Mouse (Mus musculus): ENCODE data around the gene Stxbp4. TPM values are rescaled to one million over a fixed set of nuclear protein-coding genes. Genes with fewer than 3 reads are reported as not detected.

Stxbp4 gene
- polyA plus RNA-seq, 1 experiment from 2014 or later, result 26.5 TPM

- Histone ChIP-seq H3K36me3 (ENCODE audit: insufficient read depth) (peaks cover 24% of the 10 kb centered on the region; the same call in 1 of the 2 replicates), H3K4me1 (ENCODE audit: insufficient read depth) (no peaks in the 10 kb centered on the region), H3K9ac (no peak overlapping the region), H3K9me3 (ENCODE audit: low read depth, low read length) (no peaks in the 10 kb centered on the region), H3K27ac (ENCODE audit: low read depth) (no peak overlapping the region), H3K4me2 (no peak overlapping the region), H3K27me3 (ENCODE audit: insufficient read depth, low read length) (no peaks in the 10 kb centered on the region), H3K4me3 (ENCODE audit: low read depth, low read length) (no peak overlapping the region)
- WGBS, result 74% methylated on average over 5 of the region's 5 CpGs
- peak; percentile 85 for ATAC-seq (ENCODE audit: insufficient read depth)
- no peak for TF ChIP-seq CTCF (IDR thresholded peaks at IDR 0.05; ENCODE audit: low read depth)
- peak; percentile 35 for DNase-seq
Observed at GRCm38 (mm10) chr11:90678582-90678981, 40.7 kb upstream of the Stxbp4 start.

GRCm38 (mm10) chr11:90677771-90678288 is 39.9 kb upstream of the Stxbp4 start:
- no peak for DNase-seq
- no peak for ATAC-seq (ENCODE audit: insufficient read depth)
- WGBS, result 73% methylated on average over 8 of the region's 8 CpGs
- Histone ChIP-seq H3K4me3 (ENCODE audit: low read depth, low read length) (no peak overlapping the region), H3K4me1 (ENCODE audit: insufficient read depth) (no peaks in the 10 kb centered on the region), H3K4me2 (no peak overlapping the region), H3K9ac (no peak overlapping the region), H3K9me3 (ENCODE audit: low read depth, low read length) (no peaks in the 10 kb centered on the region), H3K27me3 (ENCODE audit: insufficient read depth, low read length) (no peaks in the 10 kb centered on the region), H3K36me3 (ENCODE audit: insufficient read depth) (peaks cover 19% of the 10 kb centered on the region; the same call in 1 of the 2 replicates), H3K27ac (ENCODE audit: low read depth) (no peak overlapping the region)
- no peak for TF ChIP-seq CTCF (IDR thresholded peaks at IDR 0.05; ENCODE audit: low read depth)

- Histone ChIP-seq H3K4me1 (ENCODE audit: insufficient read depth) (no peaks in the 10 kb centered on the region), H3K27ac (ENCODE audit: low read depth) (no peak overlapping the region), H3K36me3 (ENCODE audit: insufficient read depth) (peaks cover 14% of the 10 kb centered on the region; the same call in 1 of the 2 replicates), H3K9ac (no peak overlapping the region), H3K9me3 (ENCODE audit: low read depth, low read length) (no peaks in the 10 kb centered on the region), H3K27me3 (ENCODE audit: insufficient read depth, low read length) (no peaks in the 10 kb centered on the region), H3K4me3 (ENCODE audit: low read depth, low read length) (no peak overlapping the region), H3K4me2 (no peak overlapping the region; the same call in 1 of the 2 replicates)
- no peak for TF ChIP-seq CTCF (IDR thresholded peaks at IDR 0.05; ENCODE audit: low read depth)
- ATAC-seq (ENCODE audit: insufficient read depth), result no peak
- WGBS, result 91% methylated on average over 7 of the region's 7 CpGs
- DNase-seq, result no peak
Observed at GRCm38 (mm10) chr11:90677027-90677426, 39.1 kb upstream of the Stxbp4 start.

GRCm38 (mm10) chr11:90675479-90676110 is 37.7 kb upstream of the Stxbp4 start:
- ATAC-seq (ENCODE audit: insufficient read depth), result peak; percentile 25; the same call in 1 of the 2 replicates
- Histone ChIP-seq H3K4me1 (ENCODE audit: insufficient read depth) (no peaks in the 10 kb centered on the region), H3K4me2 (no peak overlapping the region)

GRCm38 (mm10) chr11:90667325-90667724 is 29.4 kb upstream of the Stxbp4 start:
- Histone ChIP-seq H3K9ac (no peak overlapping the region), H3K4me2 (no peak overlapping the region), H3K9me3 (ENCODE audit: low read depth, low read length) (no peaks in the 10 kb centered on the region), H3K27me3 (ENCODE audit: insufficient read depth, low read length) (no peaks in the 10 kb centered on the region), H3K4me3 (ENCODE audit: low read depth, low read length) (no peak overlapping the region), H3K36me3 (ENCODE audit: insufficient read depth) (0 out of 2 replicates have a peak, but pooled peaks cover 6% of the 10 kb centered on the region), H3K27ac (ENCODE audit: low read depth) (no peak overlapping the region), H3K4me1 (ENCODE audit: insufficient read depth) (peaks cover 22% of the 10 kb centered on the region)
- TF ChIP-seq CTCF (IDR thresholded peaks at IDR 0.05; ENCODE audit: low read depth), result no peak
- 66% methylated on average over 6 of the region's 6 CpGs for WGBS
- DNase-seq (no peak), ATAC-seq (ENCODE audit: insufficient read depth) (no peak)

More at GRCm38 (mm10) chr11:90675479-90676110, 37.7 kb upstream of the Stxbp4 start:
- 0 out of 2 replicates have a peak, but pooled peaks cover 9% of the 10 kb centered on the region for H3K36me3 ChIP-seq (ENCODE audit: insufficient read depth)
- WGBS, result 76% methylated on average over 5 of the region's 5 CpGs
- no peak overlapping the region for H3K27ac ChIP-seq (ENCODE audit: low read depth)
- DNase-seq, result no peak
- TF ChIP-seq CTCF (IDR thresholded peaks at IDR 0.05; ENCODE audit: low read depth), result no peak
- H3K4me3 ChIP-seq (ENCODE audit: low read depth, low read length), result no peak overlapping the region
- H3K27me3 ChIP-seq (ENCODE audit: insufficient read depth, low read length), result no peaks in the 10 kb centered on the region
- H3K9ac ChIP-seq, result no peak overlapping the region
- no peaks in the 10 kb centered on the region for H3K9me3 ChIP-seq (ENCODE audit: low read depth, low read length)

- DNase-seq (no peak), ATAC-seq (ENCODE audit: insufficient read depth) (no peak)
- H3K27ac ChIP-seq (ENCODE audit: low read depth), result peak overlapping the region; percentile 86
- 69% methylated on average over 4 of the region's 4 CpGs for WGBS
- H3K4me2 ChIP-seq, result no peak overlapping the region
- no peak for TF ChIP-seq CTCF (IDR thresholded peaks at IDR 0.05; ENCODE audit: low read depth)
- 0 out of 2 replicates have a peak, but pooled peaks cover 6% of the 10 kb centered on the region for H3K36me3 ChIP-seq (ENCODE audit: insufficient read depth)
- H3K9ac ChIP-seq, result no peak overlapping the region
- peaks cover 22% of the 10 kb centered on the region for H3K4me1 ChIP-seq (ENCODE audit: insufficient read depth)
- no peaks in the 10 kb centered on the region for H3K9me3 ChIP-seq (ENCODE audit: low read depth, low read length)
- H3K4me3 ChIP-seq (ENCODE audit: low read depth, low read length), result no peak overlapping the region
- no peaks in the 10 kb centered on the region for H3K27me3 ChIP-seq (ENCODE audit: insufficient read depth, low read length)
Observed at GRCm38 (mm10) chr11:90666916-90667315, 29.0 kb upstream of the Stxbp4 start.

- ATAC-seq (ENCODE audit: insufficient read depth), result 0 out of 2 replicates have a peak, but pooled peaks have one; percentile 32
- H3K27me3 ChIP-seq (ENCODE audit: insufficient read depth, low read length), result no peaks in the 10 kb centered on the region
- 0 out of 2 replicates have a peak, but pooled peaks cover 9% of the 10 kb centered on the region for H3K36me3 ChIP-seq (ENCODE audit: insufficient read depth)
- H3K4me3 ChIP-seq (ENCODE audit: low read depth, low read length), result no peak overlapping the region
- no peaks in the 10 kb centered on the region for H3K9me3 ChIP-seq (ENCODE audit: low read depth, low read length)
- DNase-seq, result no peak
- no peak for TF ChIP-seq CTCF (IDR thresholded peaks at IDR 0.05; ENCODE audit: low read depth)
- peaks cover 22% of the 10 kb centered on the region for H3K4me1 ChIP-seq (ENCODE audit: insufficient read depth)
- no peak overlapping the region; the same call in 1 of the 2 replicates for H3K4me2 ChIP-seq
- 58% methylated on average over 3 of the region's 3 CpGs for WGBS
- H3K27ac ChIP-seq (ENCODE audit: low read depth), result peak overlapping the region; percentile 86
- no peak overlapping the region for H3K9ac ChIP-seq
Observed at GRCm38 (mm10) chr11:90666144-90666757, 28.4 kb upstream of the Stxbp4 start.

Measured in lung, embryonic 14.5 days (tissue).